Mouse (Mus musculus) brain, embryonic 14.5 days (tissue): ENCODE results near the gene Tert.

Source experiments
- CTCF ChIP-seq: fragments of 200-500 bp; IDR thresholded peaks from 2 replicates; pipeline ENCODE4 v1.5.1; 2012; ENCODE audit warnings: inconsistent platforms, mild to moderate bottlenecking, moderate library complexity, borderline replicate concordance; ENCODE audit not compliant: insufficient read depth, insufficient read length; ENCODE audit errors: extremely low read depth
- POLR2A ChIP-seq: fragments of 200-500 bp; IDR thresholded peaks from 2 replicates; pipeline ENCODE4 v1.6.1; 2012; ENCODE audit warnings: mild to moderate bottlenecking, inconsistent platforms, borderline replicate concordance; ENCODE audit not compliant: poor library complexity, insufficient read depth, insufficient read length, severe bottlenecking; ENCODE audit errors: extremely low read depth

GRCm38 (mm10) chr13:73684412-73684811, 57.7 kb downstream of the Tert start:
- TF ChIP-seq POLR2A (no peak), CTCF (no peak)
